In genomic region chr11:61743768-61744167, GRCm38 (mm10) we compare ENCODE assay signal across 28 mouse cellular contexts. TPM values are rescaled to one million over a fixed set of nuclear protein-coding genes. Genes with fewer than 3 reads are reported as not detected.
A peak's percentile ranks its signal among the peaks of the same experiment; 100 is the strongest.
DNase-seq lines count a peak whose midpoint lies in the region; ATAC-seq and TF ChIP-seq lines count a peak whose summit lies in the region.
"Had no signal": no experiment of that assay in that cellular context is flagged by ENCODE, and none has a peak within 500 bp of the region (broad histone marks: within the 10 kb centered on the region; RNA-seq: fewer than 3 reads in every experiment).

No protein-coding gene starts in this region.

- peak; percentile 7 for DNase-seq in hindbrain, embryonic 11.5 days (ENCODE audit: low spot score)
- DNase-seq in hindbrain, embryonic 14.5 days (ENCODE audit: low spot score), result no peak
- DNase-seq in midbrain, postnatal 0 days (ENCODE audit: low spot score), result no peak
- peak; percentile 7 for DNase-seq in embryo, embryonic 11 days
- DNase-seq in left cerebral cortex, postnatal 4 days, result no peak
- DNase-seq in adrenal gland, postnatal 10 days, result no peak
- DNase-seq: adrenal gland, postnatal 36 days; cerebellum, adult 11-12 months; cerebellum, adult 9-11 months; gastrocnemius, postnatal 14 days; heart, postnatal 36 days; kidney, adult 9 months; kidney, postnatal 10 days; liver; lung, adult 2 months; right cerebral cortex, postnatal 4 days; thymus, adult 2 months had no signal

- intact Hi-C loops in left cerebral cortex, postnatal 4 days (cut with DNase I), result no loop called here

- no peaks in the 10 kb centered on the region for H3K9me3 ChIP-seq in hindbrain, embryonic 11.5 days (ENCODE audit: control insufficient read depth, low read length)
- H3K9me3 ChIP-seq in hindbrain, embryonic 14.5 days (ENCODE audit: control insufficient read depth, low read length), result no peaks in the 10 kb centered on the region
- no peaks in the 10 kb centered on the region for H3K9me3 ChIP-seq in midbrain, embryonic 13.5 days
- H3K9me3 ChIP-seq in midbrain, postnatal 0 days (ENCODE audit: low read length), result no peaks in the 10 kb centered on the region
- H3K9me3 ChIP-seq: embryonic facial prominence, embryonic 12.5 days; heart, embryonic 10.5 days; neural tube, embryonic 13.5 days had no signal

- ATAC-seq in hindbrain, embryonic 11.5 days (ENCODE audit: low FRiP score), result no peak
- no peak for ATAC-seq in hindbrain, embryonic 14.5 days (ENCODE audit: low FRiP score)
- no peak for ATAC-seq in midbrain, embryonic 13.5 days
- ATAC-seq in midbrain, postnatal 0 days (ENCODE audit: low FRiP score), result no peak
- ATAC-seq: forebrain, embryonic 14.5 days; intestine, postnatal 0 days had no signal

- no peaks in the 10 kb centered on the region for H3K4me1 ChIP-seq in hindbrain, embryonic 11.5 days (replicated peaks; ENCODE audit: control insufficient read depth, insufficient read depth, low read length)
- H3K4me1 ChIP-seq in hindbrain, embryonic 14.5 days (replicated peaks; ENCODE audit: control insufficient read depth, insufficient read depth, low read length), result no peaks in the 10 kb centered on the region
- no peaks in the 10 kb centered on the region; the same call in 1 of the 2 replicates for H3K4me1 ChIP-seq in midbrain, embryonic 13.5 days (replicated peaks)
- H3K4me1 ChIP-seq in midbrain, postnatal 0 days (ENCODE audit: insufficient read depth, low read length), result no peaks in the 10 kb centered on the region
- H3K4me1 ChIP-seq: embryonic facial prominence, embryonic 12.5 days; heart, embryonic 10.5 days; neural tube, embryonic 13.5 days had no signal

- H3K27me3 ChIP-seq in hindbrain, embryonic 11.5 days (ENCODE audit: control insufficient read depth, insufficient read depth, low read length), result no peaks in the 10 kb centered on the region
- H3K27me3 ChIP-seq in hindbrain, embryonic 14.5 days (ENCODE audit: control insufficient read depth, insufficient read depth, low read length), result no peaks in the 10 kb centered on the region
- H3K27me3 ChIP-seq in midbrain, embryonic 13.5 days, result no peaks in the 10 kb centered on the region
- H3K27me3 ChIP-seq in midbrain, postnatal 0 days (ENCODE audit: insufficient read depth, low read length), result no peaks in the 10 kb centered on the region
- H3K27me3 ChIP-seq: embryonic facial prominence, embryonic 12.5 days; neural tube, embryonic 13.5 days had no signal

- peaks cover 15% of the 10 kb centered on the region for H3K36me3 ChIP-seq in hindbrain, embryonic 11.5 days (ENCODE audit: control insufficient read depth, insufficient read depth, low read length)
- peaks cover 94% of the 10 kb centered on the region for H3K36me3 ChIP-seq in hindbrain, embryonic 14.5 days (replicated peaks; ENCODE audit: control insufficient read depth, insufficient read depth)
- H3K36me3 ChIP-seq in midbrain, embryonic 13.5 days, result peaks cover 77% of the 10 kb centered on the region
- peaks cover 22% of the 10 kb centered on the region for H3K36me3 ChIP-seq in midbrain, postnatal 0 days (ENCODE audit: insufficient read depth, low read length)

- no peak overlapping the region for H3K4me3 ChIP-seq in hindbrain, embryonic 11.5 days (ENCODE audit: low read depth, low read length)
- H3K4me3 ChIP-seq in hindbrain, embryonic 14.5 days (replicated peaks; ENCODE audit: low read length), result no peak overlapping the region
- H3K4me3 ChIP-seq in midbrain, embryonic 13.5 days (replicated peaks), result no peak overlapping the region
- H3K4me3 ChIP-seq in midbrain, postnatal 0 days (ENCODE audit: low read depth, low read length), result no peak overlapping the region
- H3K4me3 ChIP-seq: embryonic facial prominence, embryonic 12.5 days; heart, embryonic 10.5 days; neural tube, embryonic 13.5 days had no signal

- 59% methylated on average over 3 of the region's 3 CpGs for WGBS in hindbrain, embryonic 11.5 days
- WGBS in hindbrain, embryonic 14.5 days, result 44% methylated on average over 3 of the region's 3 CpGs
- WGBS in midbrain, embryonic 13.5 days, result 56% methylated on average over 3 of the region's 3 CpGs
- 56% methylated on average over 3 of the region's 3 CpGs for WGBS in midbrain, postnatal 0 days

- TF ChIP-seq CTCF in midbrain, postnatal 0 days (IDR thresholded peaks at IDR 0.05), result no peak

- no peak overlapping the region for H3K4me2 ChIP-seq in hindbrain, embryonic 11.5 days (replicated peaks; ENCODE audit: low read depth, low read length)
- no peak overlapping the region for H3K4me2 ChIP-seq in hindbrain, embryonic 14.5 days (replicated peaks)
- no peak overlapping the region for H3K4me2 ChIP-seq in midbrain, embryonic 13.5 days (replicated peaks)
- no peak overlapping the region for H3K4me2 ChIP-seq in midbrain, postnatal 0 days (ENCODE audit: low read depth, low read length, poor library complexity, severe bottlenecking)
- H3K4me2 ChIP-seq: embryonic facial prominence, embryonic 12.5 days; neural tube, embryonic 13.5 days had no signal

- H3K27ac ChIP-seq in hindbrain, embryonic 11.5 days (ENCODE audit: low read depth, low read length), result no peak overlapping the region
- H3K27ac ChIP-seq in hindbrain, embryonic 14.5 days, result no peak overlapping the region
- peak overlapping the region; percentile 9; the same call in 1 of the 2 replicates for H3K27ac ChIP-seq in midbrain, embryonic 13.5 days
- no peak overlapping the region for H3K27ac ChIP-seq in midbrain, postnatal 0 days (ENCODE audit: low read depth, low read length)
- H3K27ac ChIP-seq: embryonic facial prominence, embryonic 12.5 days; heart, embryonic 10.5 days; liver, embryonic 14.5 days; neural tube, embryonic 13.5 days had no signal

- no peak overlapping the region for H3K9ac ChIP-seq in hindbrain, embryonic 11.5 days (ENCODE audit: low read depth, low read length)
- H3K9ac ChIP-seq in hindbrain, embryonic 14.5 days, result no peak overlapping the region
- H3K9ac ChIP-seq in midbrain, embryonic 13.5 days (replicated peaks), result 0 out of 2 replicates have a peak overlapping the region, but pooled peaks have one; percentile 19
- H3K9ac ChIP-seq in midbrain, postnatal 0 days (replicated peaks; ENCODE audit: low read length, poor library complexity, severe bottlenecking), result no peak overlapping the region
- H3K9ac ChIP-seq: embryonic facial prominence, embryonic 12.5 days; liver, embryonic 14.5 days; neural tube, embryonic 13.5 days had no signal

RNA-seq across cellular contexts. Expression of gene Prpsap2, which starts 18.1 kb away (rescaled TPM):
- polyA plus RNA-seq in hindbrain, embryonic 11.5 days (2014; fragmentation: Nextera tagmentation; extraction: Ambion mirVana), result 42.3 and 44.9 TPM in 2 replicates
- 44.7 and 47.0 TPM in 2 replicates for polyA plus RNA-seq in hindbrain, embryonic 14.5 days (2014; fragmentation: Nextera tagmentation; extraction: Ambion mirVana)
- 61.5 and 63.4 TPM in 2 replicates for polyA plus RNA-seq in midbrain, embryonic 13.5 days (2015; fragmentation: Nextera tagmentation; extraction: Ambion mirVana)
- 46.7 and 48.4 TPM in 2 replicates for total RNA-seq in midbrain, postnatal 0 days (2014; rRNA removed)
- polyA plus RNA-seq in midbrain, postnatal 0 days (2015; fragmentation: Nextera tagmentation; extraction: Ambion mirVana), result 42.1 and 43.5 TPM in 2 replicates
- total RNA-seq in left cerebral cortex, postnatal 4 days (2021), result 10 to 100 TPM; 47.0 to 47.7 TPM
- 10 to 100 TPM; 23.8 to 29.0 TPM for total RNA-seq in adrenal gland, postnatal 10 days (2021)

RNA-seq across cellular contexts. Expression of gene Slc5a10, which starts 23.1 kb away (rescaled TPM):
- polyA plus RNA-seq in hindbrain, embryonic 11.5 days (2014; fragmentation: Nextera tagmentation; extraction: Ambion mirVana), result 0.09 TPM in 1 of 2 replicates, not detected in the other
- not detected in 2 replicates for polyA plus RNA-seq in hindbrain, embryonic 14.5 days (2014; fragmentation: Nextera tagmentation; extraction: Ambion mirVana)
- 0.08 TPM in 1 of 2 replicates, not detected in the other for polyA plus RNA-seq in midbrain, embryonic 13.5 days (2015; fragmentation: Nextera tagmentation; extraction: Ambion mirVana)
- total RNA-seq in midbrain, postnatal 0 days (2014; rRNA removed), result not detected in 2 replicates
- polyA plus RNA-seq in midbrain, postnatal 0 days (2015; fragmentation: Nextera tagmentation; extraction: Ambion mirVana), result 0.09 and 0.19 TPM in 2 replicates
- total RNA-seq in left cerebral cortex, postnatal 4 days (2021), result under 1 TPM in 1 of 2 experiments, not detected in 1; 0.38 TPM
- total RNA-seq in adrenal gland, postnatal 10 days (2021), result under 1 TPM in 1 of 2 experiments, not detected in 1; 0.15 TPM
- total RNA-seq: adrenal gland, adult 18-20 months; common myeloid progenitor, adult 5-6 weeks; gastrocnemius, postnatal 14 days; granulocyte monocyte progenitor cell, adult 5-6 weeks; heart, postnatal 36 days had no signal
- polyA plus RNA-seq: forebrain, embryonic 14.5 days; heart, embryonic 10.5 days; large intestine, adult 2 months; liver, embryonic 14.5 days; lung, adult 2 months; neural tube, embryonic 13.5 days had no signal

RNA-seq across cellular contexts. Expression of gene Fam83g, which starts 59.9 kb away (rescaled TPM):
- 0.18 and 0.31 TPM in 2 replicates for polyA plus RNA-seq in hindbrain, embryonic 11.5 days (2014; fragmentation: Nextera tagmentation; extraction: Ambion mirVana)
- polyA plus RNA-seq in hindbrain, embryonic 14.5 days (2014; fragmentation: Nextera tagmentation; extraction: Ambion mirVana), result 0.20 TPM in 2 replicates
- polyA plus RNA-seq in midbrain, embryonic 13.5 days (2015; fragmentation: Nextera tagmentation; extraction: Ambion mirVana), result 0.17 and 0.24 TPM in 2 replicates
- total RNA-seq in midbrain, postnatal 0 days (2014; rRNA removed), result 0.60 TPM in 1 of 2 replicates, not detected in the other
- 0.06 and 0.16 TPM in 2 replicates for polyA plus RNA-seq in midbrain, postnatal 0 days (2015; fragmentation: Nextera tagmentation; extraction: Ambion mirVana)
- under 1 TPM in 1 of 2 experiments, not detected in 1; 0.12 TPM for total RNA-seq in left cerebral cortex, postnatal 4 days (2021)
- under 1 TPM; 0.78 to 0.85 TPM for total RNA-seq in adrenal gland, postnatal 10 days (2021)
- total RNA-seq: common myeloid progenitor, adult 5-6 weeks; granulocyte monocyte progenitor cell, adult 5-6 weeks had no signal

Comparison
In these comparisons a context has a peak if more than half of its experiments do, and no peak if none do; other contexts are left out.
1. DNase-seq: peak in hindbrain, embryonic 11.5 days (single experiment) and embryo, embryonic 11 days (single experiment); none in hindbrain, embryonic 14.5 days (single experiment), midbrain, postnatal 0 days (single experiment), left cerebral cortex, postnatal 4 days (single experiment) and adrenal gland, postnatal 10 days (single experiment).